Mouse (Mus musculus) megakaryocyte, embryonic 14.5 days (primary cell): ENCODE measurements around the gene Gnl3.

ENCODE experiments used
- FLI1 ChIP-seq: IDR thresholded peaks from 2 replicates; pipeline ENCODE4 v1.6.1; 2012; ENCODE audit warnings: low read length, inconsistent platforms, mixed read lengths
- GATA1 ChIP-seq: IDR thresholded peaks from 3 replicates; pipeline ENCODE4 v1.6.1; 2012; ENCODE audit warnings: mixed read lengths, low read length, inconsistent platforms, borderline replicate concordance

DNA sequence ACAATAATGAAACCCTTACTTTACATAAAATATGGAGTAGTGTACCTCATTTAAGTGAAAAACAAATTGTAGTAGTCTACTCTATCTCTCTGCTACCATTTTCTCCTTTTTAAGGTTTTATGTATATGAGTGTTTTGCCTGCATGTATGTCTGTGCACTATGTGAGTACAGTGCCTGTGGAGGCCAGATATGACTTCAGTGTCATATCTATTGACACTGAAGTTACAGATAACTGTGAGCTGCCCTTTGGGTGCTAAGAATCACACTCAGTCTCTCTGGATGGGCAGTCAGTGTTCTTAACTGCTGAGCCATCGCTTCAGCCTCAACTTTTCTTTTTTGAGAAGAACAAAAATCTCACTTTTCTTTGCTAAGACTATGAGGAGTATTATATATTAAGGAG is 26.9 kb upstream of the Gnl3 start:
- TF ChIP-seq GATA1: no peak
- TF ChIP-seq FLI1: no peak
